Mouse (Mus musculus) kidney, adult 2 months (tissue): ENCODE measurements around the gene Abat.

ENCODE experiments used
- CTCF ChIP-seq: fragments of 200-500 bp; conservative IDR thresholded peaks from 2 replicates; pipeline ENCODE4 v1.5.1; 2011; ENCODE audit warnings: low read depth, mild to moderate bottlenecking, control low read depth, low read length, moderate library complexity, mixed read lengths; ENCODE audit not compliant: insufficient read depth, insufficient read length
- POLR2A ChIP-seq: fragments of 200-500 bp; IDR thresholded peaks from one replicate; pipeline ENCODE4 v1.6.1; 2011; ENCODE audit warnings: low read depth, low read length, control low read depth

- TF ChIP-seq POLR2A (no peak), CTCF (no peak)
Observed at GRCm38 (mm10) chr16:8619659-8620314, 106.6 kb downstream of the Abat start.
